Mouse (Mus musculus): Measurements from ENCODE around the gene Smco1.

The Smco1 gene

GRCm38 (mm10) chr16:32312386-32312785 lies 41.1 kb downstream of the Smco1 start:
- peak; percentile 35 to 57 for DNase-seq

- no peak for DNase-seq
Observed at GRCm38 (mm10) chr16:32312859-32313258, 41.6 kb downstream of the Smco1 start.

GRCm38 (mm10) chr16:32316601-32317000 lies 45.3 kb downstream of the Smco1 start:
- no peak for DNase-seq

- DNase-seq = no peak
Observed at GRCm38 (mm10) chr16:32323953-32324352, 52.7 kb downstream of the Smco1 start.
